Mouse (Mus musculus): ENCODE measurements around the gene Gm42906.

Gene Gm42906

GRCm38 (mm10) chr5:151183656-151184240 is 244.2 kb downstream of the Gm42906 start:
- DNase-seq: no peak

GRCm38 (mm10) chr5:151181288-151181687 is 246.7 kb downstream of the Gm42906 start:
- no peak for DNase-seq

GRCm38 (mm10) chr5:151180176-151180785 is 247.7 kb downstream of the Gm42906 start:
- no peak for DNase-seq

- DNase-seq: no peak
Measured at GRCm38 (mm10) chr5:151177171-151177570, 250.8 kb downstream of the Gm42906 start.

- DNase-seq: no peak
Measured at GRCm38 (mm10) chr5:151175897-151176313, 252.1 kb downstream of the Gm42906 start.

GRCm38 (mm10) chr5:151174485-151175460 is 253.2 kb downstream of the Gm42906 start:
- DNase-seq: no peak

GRCm38 (mm10) chr5:151173774-151174173 is 254.2 kb downstream of the Gm42906 start:
- no peak for DNase-seq

GRCm38 (mm10) chr5:151170168-151170750 is 257.7 kb downstream of the Gm42906 start:
- no peak for DNase-seq

GRCm38 (mm10) chr5:151168191-151168590 is 259.8 kb downstream of the Gm42906 start:
- DNase-seq: no peak

- DNase-seq: no peak
Measured at GRCm38 (mm10) chr5:151167641-151168040, 260.3 kb downstream of the Gm42906 start.

- no peak for DNase-seq
Measured at GRCm38 (mm10) chr5:151166266-151166665, 261.7 kb downstream of the Gm42906 start.

GRCm38 (mm10) chr5:151165381-151166016 is 262.5 kb downstream of the Gm42906 start:
- DNase-seq: no peak

- DNase-seq: no peak
Measured at GRCm38 (mm10) chr5:151164815-151165214, 263.1 kb downstream of the Gm42906 start.

GRCm38 (mm10) chr5:151162642-151163041 is 265.3 kb downstream of the Gm42906 start:
- no peak for DNase-seq

- DNase-seq: no peak
Measured at GRCm38 (mm10) chr5:151155247-151155646, 272.7 kb downstream of the Gm42906 start.

GRCm38 (mm10) chr5:151154780-151155179 is 273.2 kb downstream of the Gm42906 start:
- peak; percentile 28 for DNase-seq

GRCm38 (mm10) chr5:151154030-151154429 is 273.9 kb downstream of the Gm42906 start:
- no peak for DNase-seq

GRCm38 (mm10) chr5:151151549-151151948 is 276.4 kb downstream of the Gm42906 start:
- no peak for DNase-seq

GRCm38 (mm10) chr5:151149509-151149908 is 278.5 kb downstream of the Gm42906 start:
- peak; percentile 40 for DNase-seq

- no peak for DNase-seq
Measured at GRCm38 (mm10) chr5:151148079-151148478, 279.9 kb downstream of the Gm42906 start.

- no peak for DNase-seq
Measured at GRCm38 (mm10) chr5:151145807-151146206, 282.2 kb downstream of the Gm42906 start.

- DNase-seq: no peak
Measured at GRCm38 (mm10) chr5:151143955-151144354, 284.0 kb downstream of the Gm42906 start.
